Mouse (Mus musculus) neutrophil, adult 83 days (primary cell): ENCODE measurements around the gene Zfyve9. TPM values are rescaled to one million over a fixed set of nuclear protein-coding genes. Genes with fewer than 3 reads are reported as not detected.

Experiments
- total RNA-seq, 2 experiments: library from RNA; stranded (reverse); gene quantifications; one replicate each; pipeline ENCODE4 v1.2.4; 2023

Gene Zfyve9
- 10 to 100 TPM in 1 of 2 experiments, 1 to 10 TPM in 1; 8.1 to 10.5 TPM for total RNA-seq

DNA sequence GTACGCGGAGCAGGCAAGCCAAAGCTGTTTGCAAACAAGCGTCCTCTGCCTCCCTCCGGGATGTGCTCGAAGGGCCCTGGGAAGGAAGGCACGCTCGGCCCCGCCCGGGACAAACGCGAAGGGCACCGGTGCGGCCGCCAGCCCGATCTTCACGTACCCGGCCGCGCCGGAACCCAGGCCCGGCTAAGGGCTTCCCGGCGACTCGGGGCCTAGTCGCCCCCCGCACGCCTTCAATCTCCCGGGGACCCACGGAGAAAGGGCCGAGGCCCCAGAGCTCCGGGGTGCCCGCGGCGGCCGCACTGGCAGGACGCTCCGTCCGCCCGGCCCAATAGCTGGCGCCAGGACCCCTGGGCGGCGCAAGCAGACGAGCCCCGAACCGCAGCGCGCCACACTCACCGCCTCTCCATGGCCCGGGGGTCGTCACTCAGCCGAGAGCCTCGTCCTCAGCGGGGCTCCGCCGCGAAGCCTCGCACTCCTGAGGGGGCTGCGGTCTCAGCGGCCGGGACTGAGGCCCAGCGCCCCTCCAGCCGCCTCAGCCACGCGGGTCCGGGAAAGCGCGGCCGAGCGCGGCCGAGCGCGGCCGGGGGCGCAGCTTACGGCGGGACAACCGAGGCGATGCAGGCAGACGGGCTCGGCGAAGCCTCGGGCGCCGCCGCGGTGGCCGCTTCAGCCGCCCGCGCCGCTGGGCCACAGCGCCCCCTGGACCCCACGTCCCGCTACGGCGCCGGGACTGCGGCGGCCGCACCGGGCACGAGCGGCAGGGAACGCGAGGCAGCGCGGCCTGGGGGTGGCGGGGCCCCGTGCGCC is at the start of gene Zfyve9:
Gene Zfyve9, minus strand, starts transcription at position 742 of the 807 bp plus-strand sequence.

DNA sequence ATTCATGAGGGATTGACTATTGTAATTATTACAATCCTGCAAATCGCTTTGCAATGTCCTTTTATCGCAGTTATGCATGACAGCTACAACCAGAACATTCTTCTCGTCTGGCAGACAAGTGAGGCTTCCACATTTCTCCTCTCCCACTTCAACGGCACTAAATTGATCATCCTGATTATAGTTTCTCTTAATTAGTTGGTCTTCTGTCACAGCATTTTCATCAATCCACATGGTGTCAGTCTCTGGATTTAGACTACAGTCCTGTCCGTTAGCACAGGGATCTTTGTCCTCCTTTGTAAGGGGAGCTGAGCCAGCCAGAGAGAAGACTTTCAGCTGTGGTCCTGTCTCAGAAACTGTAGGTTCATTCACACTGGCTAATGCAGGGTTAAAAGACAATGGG is 61.2 kb downstream of the Zfyve9 start, which contains the start of gene 3110021N24Rik:
Gene 3110021N24Rik, plus strand, starts transcription at position 301 of the 400 bp plus-strand sequence.

DNA sequence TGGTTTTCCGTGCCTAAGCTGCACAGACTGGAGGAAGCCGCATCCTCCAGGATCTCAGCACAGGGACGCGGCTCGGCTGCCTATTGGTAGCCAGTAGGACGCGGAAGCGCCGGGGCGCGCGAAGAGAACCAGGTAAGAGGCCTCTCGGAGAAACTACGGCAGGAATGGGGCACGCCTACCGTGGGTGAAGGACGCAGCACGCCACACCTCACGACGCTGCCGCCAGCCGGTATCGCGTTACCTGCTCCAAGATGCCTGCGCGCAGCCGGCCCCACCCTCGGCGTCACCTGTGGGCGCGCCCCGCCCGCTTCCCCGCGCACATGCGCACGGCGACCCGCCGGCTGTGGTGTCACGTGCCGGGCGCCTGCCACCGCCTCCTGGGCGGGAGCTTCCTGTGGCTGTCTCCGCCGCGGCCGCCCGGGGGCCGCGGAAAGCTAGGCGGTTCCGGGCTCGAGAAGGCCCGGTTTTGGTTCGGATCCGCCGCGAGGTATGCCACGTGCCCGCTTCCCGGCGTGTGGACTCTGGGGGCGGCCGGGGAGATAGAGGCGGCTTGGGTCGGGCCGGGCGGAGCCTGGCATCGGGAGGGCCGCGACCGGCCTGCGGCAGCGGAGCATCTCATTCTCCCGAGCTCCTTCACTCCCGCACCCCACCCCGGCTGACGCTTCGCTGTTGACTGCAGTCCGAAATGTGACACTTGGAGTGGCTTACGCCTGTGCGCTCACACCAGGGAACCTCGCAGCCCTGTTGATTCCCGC is 160.8 kb downstream of the Zfyve9 start, which contains the start of gene Cc2d1b:
Gene Cc2d1b, plus strand, starts transcription at position 354 of the 755 bp plus-strand sequence.

Other genes with a start within 250 kb of the Zfyve9 start
- gene Prpf38a, start 201.5 kb downstream of the Zfyve9 start, total RNA-seq: 10 to 100 TPM; 24.5 to 29.2 TPM
- gene Orc1, start 201.4 kb downstream of the Zfyve9 start, total RNA-seq: 1 to 10 TPM; 5.7 to 8.0 TPM
- 10 to 100 TPM; 39.7 to 40.9 TPM for gene Cc2d1b, start 160.9 kb downstream of the Zfyve9 start, total RNA-seq
- gene 3110021N24Rik, start 61.1 kb downstream of the Zfyve9 start, total RNA-seq: not detected
- 10 to 100 TPM; 32.0 to 32.2 TPM for gene Btf3l4, start 52.8 kb upstream of the Zfyve9 start, total RNA-seq
- gene Txndc12, start 53.8 kb upstream of the Zfyve9 start, total RNA-seq: 10 to 100 TPM; 28.2 to 33.3 TPM
- gene Kti12, start 67.0 kb upstream of the Zfyve9 start, total RNA-seq: 10 to 100 TPM; 11.5 to 11.9 TPM
- gene A730015C16Rik, start 67.8 kb upstream of the Zfyve9 start, total RNA-seq: not detected
- not detected for gene Rab3b, start 98.3 kb upstream of the Zfyve9 start, total RNA-seq
- gene Nrd1, start 219.9 kb upstream of the Zfyve9 start, total RNA-seq: 100 to 1,000 TPM; 168 to 170 TPM